Mouse (Mus musculus) kidney, postnatal 10 days (tissue): ENCODE data around the gene Teddm1a.
"Not testable (repeated sequence)": the region's sequence is repeated elsewhere in the genome, so short reads cannot be mapped to it uniquely, and the experiment has no call there.

Experiments used
- DNase-seq: peaks from one replicate; pipeline ENCODE4 v3.0.0; 2021; ENCODE audit warnings: mixed read lengths

Gene Teddm1a

GRCm38 (mm10) chr1:153891442-153891841 is at the start of gene Teddm1a:
Gene Teddm1a (plus strand): TSS chr1:153891742.
- DNase-seq: no peak

- no peak for DNase-seq
Measured at GRCm38 (mm10) chr1:153842121-153842740, 49.3 kb upstream of the Teddm1a start.

GRCm38 (mm10) chr1:153844042-153844441 is 47.5 kb upstream of the Teddm1a start, which contains the start of gene Rgsl1:
Gene Rgsl1 (minus strand): TSS chr1:153844142.
- DNase-seq: no peak

- DNase-seq: no peak
Measured at GRCm38 (mm10) chr1:153846420-153846819, 45.1 kb upstream of the Teddm1a start.

- no peak for DNase-seq
Measured at GRCm38 (mm10) chr1:153846867-153847266, 44.7 kb upstream of the Teddm1a start.

- not testable (repeated sequence) for DNase-seq
Measured at GRCm38 (mm10) chr1:153852696-153853095, 38.8 kb upstream of the Teddm1a start.

GRCm38 (mm10) chr1:153855946-153856345 is 35.6 kb upstream of the Teddm1a start:
- no peak for DNase-seq

GRCm38 (mm10) chr1:153874045-153874444 is 17.5 kb upstream of the Teddm1a start, which contains the start of gene Teddm1b:
Gene Teddm1b (plus strand): TSS chr1:153874345.
- no peak for DNase-seq

- DNase-seq: not testable (repeated sequence)
Measured at GRCm38 (mm10) chr1:153880391-153880790, 11.2 kb upstream of the Teddm1a start.

GRCm38 (mm10) chr1:153886024-153886633 is 5.4 kb upstream of the Teddm1a start:
- DNase-seq: no peak

GRCm38 (mm10) chr1:153890121-153890520 is 1.4 kb upstream of the Teddm1a start:
- no peak for DNase-seq

GRCm38 (mm10) chr1:153893746-153894145 is 2.2 kb downstream of the Teddm1a start:
- no peak for DNase-seq

GRCm38 (mm10) chr1:153894201-153894893 is 2.8 kb downstream of the Teddm1a start:
- DNase-seq: no peak

- DNase-seq: peak; percentile 83
Measured at GRCm38 (mm10) chr1:153894979-153895378, 3.4 kb downstream of the Teddm1a start.

GRCm38 (mm10) chr1:153897196-153897595 is 5.7 kb downstream of the Teddm1a start:
- no peak for DNase-seq

GRCm38 (mm10) chr1:153898989-153899730 is 7.6 kb downstream of the Teddm1a start:
- DNase-seq: no peak

- peak; percentile 98 for DNase-seq
Measured at GRCm38 (mm10) chr1:153899731-153900380, 8.3 kb downstream of the Teddm1a start, which contains the start of the genes Glul and Teddm2. Gene Glul (plus strand): TSS chr1:153899944. Gene Teddm2 (minus strand): TSS chr1:153900228.

GRCm38 (mm10) chr1:153900381-153900780 is 8.8 kb downstream of the Teddm1a start:
- DNase-seq: peak; percentile 71

GRCm38 (mm10) chr1:153900860-153901730 is 9.6 kb downstream of the Teddm1a start:
- DNase-seq: peak; percentile 45

GRCm38 (mm10) chr1:153903006-153903405 is 11.5 kb downstream of the Teddm1a start:
- DNase-seq: no peak

- DNase-seq: no peak
Measured at GRCm38 (mm10) chr1:153904236-153904635, 12.7 kb downstream of the Teddm1a start.
